Mouse (Mus musculus) layer of hippocampus, postnatal 10 days (tissue): ENCODE results near the gene Wnt11. TPM values are rescaled to one million over a fixed set of nuclear protein-coding genes. Genes with fewer than 3 reads are reported as not detected.

Experiments used
- DNase-seq, 2 experiments: peaks; one replicate each; pipeline ENCODE4 v3.0.0; 2021; ENCODE audit warnings: low spot score in 2 of 2
- total RNA-seq, 2 experiments: library from RNA; stranded (reverse); gene quantifications; 2 replicates each; pipeline ENCODE4 v1.2.3; 2021

Gene Wnt11
- total RNA-seq, 2 experiments from 2014 or later, result 3.2 TPM

- no peak for DNase-seq
These were observed 29.2 kb downstream of the Wnt11 start for GRCm38 (mm10) chr7:98863969-98864718.

GRCm38 (mm10) chr7:98867053-98867793 is 32.3 kb downstream of the Wnt11 start:
- peak in 1 of 2 experiments; percentile 46 for DNase-seq

GRCm38 (mm10) chr7:98867794-98868150 is 32.9 kb downstream of the Wnt11 start:
- no peak for DNase-seq

GRCm38 (mm10) chr7:98869070-98869469 is 34.2 kb downstream of the Wnt11 start:
- no peak for DNase-seq

GRCm38 (mm10) chr7:98870791-98871190 is 35.9 kb downstream of the Wnt11 start:
- DNase-seq, result no peak

GRCm38 (mm10) chr7:98871882-98872281 is 37.0 kb downstream of the Wnt11 start:
- no peak for DNase-seq

- no peak for DNase-seq
These were observed 38.4 kb downstream of the Wnt11 start for GRCm38 (mm10) chr7:98873316-98873715.

GRCm38 (mm10) chr7:98874411-98874951 is 39.6 kb downstream of the Wnt11 start:
- no peak for DNase-seq

GRCm38 (mm10) chr7:98875390-98875990 is 40.6 kb downstream of the Wnt11 start:
- DNase-seq, result peak; percentile 56 to 70

GRCm38 (mm10) chr7:98876119-98876518 is 41.2 kb downstream of the Wnt11 start:
- no peak for DNase-seq

- DNase-seq, result no peak
These were observed 44.3 kb downstream of the Wnt11 start for GRCm38 (mm10) chr7:98879176-98879575.

GRCm38 (mm10) chr7:98881887-98882286 is 47.0 kb downstream of the Wnt11 start:
- DNase-seq, result no peak

- peak; percentile 44 to 51 for DNase-seq
These were observed 52.9 kb downstream of the Wnt11 start for GRCm38 (mm10) chr7:98887811-98888261.

GRCm38 (mm10) chr7:98888810-98889209 is 53.9 kb downstream of the Wnt11 start:
- no peak for DNase-seq

- no peak for DNase-seq
These were observed 54.3 kb downstream of the Wnt11 start for GRCm38 (mm10) chr7:98889211-98889610.

GRCm38 (mm10) chr7:98893144-98893543 is 58.2 kb downstream of the Wnt11 start:
- DNase-seq, result no peak

GRCm38 (mm10) chr7:98894305-98894704 is 59.4 kb downstream of the Wnt11 start:
- DNase-seq, result no peak

GRCm38 (mm10) chr7:98894768-98895167 is 59.9 kb downstream of the Wnt11 start:
- no peak for DNase-seq

- DNase-seq, result no peak
These were observed 60.7 kb downstream of the Wnt11 start for GRCm38 (mm10) chr7:98895501-98896095.

- no peak for DNase-seq
These were observed 62.4 kb downstream of the Wnt11 start for GRCm38 (mm10) chr7:98897323-98897722.

- DNase-seq, result no peak
These were observed 64.9 kb downstream of the Wnt11 start for GRCm38 (mm10) chr7:98899815-98900214.
